Mouse (Mus musculus): ENCODE results near the gene Gimap8. TPM values are rescaled to one million over a fixed set of nuclear protein-coding genes. Genes with fewer than 3 reads are reported as not detected.

Gene Gimap8
- total RNA-seq, 2 experiments from 2014 or later = 10.8 to 12.0 TPM

DNA sequence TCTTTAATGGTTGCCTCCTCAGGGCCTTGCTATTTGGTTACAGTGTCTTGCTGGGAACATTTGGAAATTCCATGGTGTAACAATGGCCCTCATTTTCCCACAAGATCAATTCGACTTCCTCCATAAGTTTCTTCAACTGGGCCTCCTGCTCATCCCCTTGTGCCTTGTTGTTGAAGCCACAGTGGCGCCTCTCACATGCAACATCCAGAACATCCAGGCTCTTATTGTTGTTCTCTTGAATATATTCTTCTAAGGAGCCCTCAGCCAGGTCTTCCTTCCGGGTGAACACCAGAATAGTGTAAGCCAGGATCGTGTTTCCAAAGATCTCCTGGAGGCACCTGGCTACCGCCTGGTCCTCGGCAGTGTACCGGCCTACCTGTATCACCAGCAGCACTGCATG is 55.1 kb downstream of the Gimap8 start:
- no peak for DNase-seq (ENCODE audit: low spot score in 2 of 2)

DNA sequence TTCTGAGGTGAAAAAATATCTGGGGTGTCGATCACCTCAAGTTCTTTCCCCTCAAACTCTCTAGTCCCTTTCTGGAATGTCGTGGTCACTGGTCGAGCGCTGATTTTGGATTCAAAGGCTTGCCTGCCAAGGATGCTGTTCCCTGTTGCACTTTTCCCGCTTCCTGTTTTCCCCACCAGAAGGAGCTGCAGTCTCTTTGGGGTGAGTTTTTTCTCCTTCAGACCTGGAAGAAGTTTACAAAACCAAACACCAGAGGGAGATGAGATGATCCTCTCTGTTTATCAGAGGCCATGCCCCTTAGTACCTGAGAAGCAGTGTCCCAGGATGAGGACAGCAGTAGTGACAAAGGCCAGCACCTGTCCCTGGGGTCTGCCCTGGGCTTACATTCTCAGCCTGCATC is 55.6 kb downstream of the Gimap8 start:
- DNase-seq (ENCODE audit: low spot score in 2 of 2) = no peak

DNA sequence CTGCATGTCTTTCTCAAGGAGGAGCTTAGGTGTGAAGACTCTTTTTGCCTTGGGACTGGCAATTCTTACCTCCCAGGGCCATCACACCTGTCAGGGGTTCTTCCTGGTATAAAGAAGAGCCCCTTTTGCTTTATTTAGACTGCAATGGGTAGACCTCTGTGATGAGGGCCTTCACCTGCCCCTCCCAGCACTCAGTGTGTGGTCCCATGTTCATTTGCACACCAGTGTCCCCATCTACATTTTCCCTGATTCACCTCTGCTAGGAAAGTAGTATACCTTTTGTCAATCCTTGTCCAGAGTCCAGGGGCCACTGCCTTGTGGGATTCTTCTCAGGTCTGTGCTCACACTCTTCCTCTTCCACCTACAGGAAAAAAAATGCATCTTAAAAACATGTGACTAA is 57.1 kb downstream of the Gimap8 start:
- DNase-seq (ENCODE audit: low spot score in 2 of 2) = no peak

DNA sequence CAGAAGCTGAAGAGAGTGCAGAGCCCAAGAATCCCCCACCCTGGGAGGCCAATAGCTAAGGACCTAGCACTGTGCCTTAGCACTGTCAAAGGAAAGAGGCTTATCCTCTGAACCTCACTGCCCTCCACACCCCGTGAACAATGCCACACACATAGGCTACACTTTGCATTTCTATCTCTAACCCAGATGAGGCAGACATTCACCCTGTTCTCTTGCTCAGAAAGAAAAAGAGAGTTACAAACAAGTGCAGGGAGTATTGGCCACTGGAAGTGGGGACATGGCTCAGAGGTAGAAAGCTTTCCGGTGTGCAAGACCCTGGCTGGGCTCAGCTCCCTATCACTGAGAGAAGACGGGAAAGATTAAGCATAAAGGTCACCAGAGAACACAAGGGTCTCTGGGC is 59.1 kb downstream of the Gimap8 start:
- no peak for DNase-seq (ENCODE audit: low spot score in 2 of 2)

Other genes starting within 250 kb of the Gimap8 start
- 10 to 100 TPM; 64.1 to 64.7 TPM for gene Zfp467, start 201.4 kb upstream of the Gimap8 start, total RNA-seq (2021)
- 1 to 10 TPM; 2.6 to 4.0 TPM for gene Sspo, start 199.0 kb upstream of the Gimap8 start, total RNA-seq (2021)
- gene Atp6v0e2, start 109.6 kb upstream of the Gimap8 start, total RNA-seq (2021) = 10 to 100 TPM; 55.8 to 57.0 TPM
- 10 to 100 TPM; 42.8 to 43.5 TPM for gene Lrrc61, start 92.4 kb upstream of the Gimap8 start, total RNA-seq (2021)
- 100 to 1,000 TPM in 1 of 2 experiments, 10 to 100 TPM in 1; 82.0 to 161 TPM for gene Rarres2, start 74.4 kb upstream of the Gimap8 start, total RNA-seq (2021)
- gene Gm45021, start 57.6 kb upstream of the Gimap8 start, total RNA-seq (2021) = not detected
- gene Repin1, start 53.4 kb upstream of the Gimap8 start, total RNA-seq (2021) = 10 to 100 TPM; 59.7 to 61.5 TPM
- gene Gm44965, start 53.3 kb upstream of the Gimap8 start, total RNA-seq (2021) = 1 to 10 TPM in 1 of 2 experiments, not detected in 1; 2.0 TPM
- gene Zfp775, start 45.2 kb upstream of the Gimap8 start, total RNA-seq (2021) = 10 to 100 TPM in 1 of 2 experiments, 1 to 10 TPM in 1; 7.8 to 10.0 TPM
- 1 to 10 TPM; 2.1 to 3.3 TPM for gene AI854703, start 20.5 kb upstream of the Gimap8 start, total RNA-seq (2021)
- 1 to 10 TPM; 7.2 to 9.3 TPM for gene Gimap9, start 28.9 kb downstream of the Gimap8 start, total RNA-seq (2021)
- gene Gimap4, start 37.3 kb downstream of the Gimap8 start, total RNA-seq (2021) = 10 to 100 TPM; 40.8 to 48.9 TPM
- 10 to 100 TPM; 70.3 to 72.9 TPM for gene Gimap6, start 61.0 kb downstream of the Gimap8 start, total RNA-seq (2021)
- 1 to 10 TPM; 2.8 to 6.3 TPM for gene Gm28053, start 71.4 kb downstream of the Gimap8 start, total RNA-seq (2021)
- not detected for gene Gimap7, start 71.4 kb downstream of the Gimap8 start, total RNA-seq (2021)
- gene Gimap1, start 91.8 kb downstream of the Gimap8 start, total RNA-seq (2021) = 10 to 100 TPM; 16.3 to 18.0 TPM
- 10 to 100 TPM; 19.9 to 24.1 TPM for gene Gimap5, start 99.0 kb downstream of the Gimap8 start, total RNA-seq (2021)
- gene Gimap3, start 123.6 kb downstream of the Gimap8 start, total RNA-seq (2021) = 1 to 10 TPM in 1 of 2 experiments, under 1 TPM in 1; 0.81 to 1.2 TPM
- 100 to 1,000 TPM; 194 to 220 TPM for gene Tmem176a, start 193.7 kb downstream of the Gimap8 start, total RNA-seq (2021)
- gene Tmem176b, start 194.3 kb downstream of the Gimap8 start, total RNA-seq (2021) = 100 to 1,000 TPM; 443 to 458 TPM
- under 1 TPM; 0.14 to 0.76 TPM for gene Aoc1, start 225.7 kb downstream of the Gimap8 start, total RNA-seq (2021)

All from adrenal gland, postnatal 4 days (tissue).